Mouse (Mus musculus) limb, embryonic 14.5 days (tissue): ENCODE data around the gene Trh. TPM values are rescaled to one million over a fixed set of nuclear protein-coding genes. Genes with fewer than 3 reads are reported as not detected.

ENCODE experiments used
- ATAC-seq: fragments of 200-750 bp; cut with Nextera tagmentation; 2 replicates; pipeline ENCODE4 v1.8.0; 2017; ENCODE audit warnings: low read depth, moderate number of reproducible peaks, moderate TSS enrichment; ENCODE audit not compliant: low FRiP score
- DNase-seq: peaks from one replicate; pipeline ENCODE4 v3.0.0-alpha.2; 2015; ENCODE audit warnings: low spot score
- H3K27ac ChIP-seq: fragments of 300-500 bp; sonication (generic); replicated peaks from 2 replicates; pipeline ENCODE4 v1.5.1; 2014; ENCODE audit warnings: low read depth, mild to moderate bottlenecking, low read length, moderate library complexity, mixed read lengths
- H3K27me3 ChIP-seq: fragments of 300-500 bp; sonication (generic); 2 replicates; pipeline ENCODE4 v1.6.1; 2014; ENCODE audit warnings: low read length, mixed read lengths; ENCODE audit not compliant: control insufficient read depth, insufficient read depth
- H3K36me3 ChIP-seq: fragments of 300-500 bp; sonication (generic); 2 replicates; pipeline ENCODE4 v1.6.1; 2014; ENCODE audit warnings: mild to moderate bottlenecking, low read length, moderate library complexity, mixed read lengths; ENCODE audit not compliant: control insufficient read depth, insufficient read depth
- H3K4me1 ChIP-seq: fragments of 300-500 bp; sonication (generic); 2 replicates; pipeline ENCODE4 v1.6.1; 2014; ENCODE audit warnings: antibody characterized with exemption, low read length, mixed read lengths; ENCODE audit not compliant: control insufficient read depth, insufficient read depth
- H3K4me2 ChIP-seq: fragments of 300-500 bp; sonication (generic); replicated peaks from 2 replicates; pipeline ENCODE4 v1.6.1; 2014; ENCODE audit warnings: low read depth, mild to moderate bottlenecking, low read length, moderate library complexity; ENCODE audit not compliant: severe bottlenecking
- H3K4me3 ChIP-seq: fragments of 300-500 bp; sonication (generic); replicated peaks from 2 replicates; pipeline ENCODE4 v1.5.1; 2014; ENCODE audit warnings: low read length
- H3K9ac ChIP-seq: fragments of 300-500 bp; sonication (generic); 2 replicates; pipeline ENCODE4 v1.6.1; 2014; ENCODE audit warnings: mild to moderate bottlenecking, low read depth, low read length, moderate library complexity; ENCODE audit not compliant: severe bottlenecking
- H3K9me3 ChIP-seq: fragments of 300-500 bp; sonication (generic); 2 replicates; pipeline ENCODE4 v1.6.1; 2016; ENCODE audit warnings: low read length; ENCODE audit not compliant: control insufficient read depth
- POLR2A ChIP-seq: fragments of 200-500 bp; IDR thresholded peaks from 2 replicates; pipeline ENCODE4 v1.8.0; 2012; ENCODE audit warnings: inconsistent platforms, mild to moderate bottlenecking, moderate library complexity, borderline replicate concordance; ENCODE audit not compliant: insufficient read depth, insufficient read length; ENCODE audit errors: extremely low read depth
- WGBS: fragments of 180-500 bp; shearing (Covaris S2); extraction: QIAGEN DNeasy Blood & Tissue Kit; methylation state at CpG from one replicate; pipeline ENCODE4 v1.1.7; 2014; 5-methylcytosine and 5-hydroxymethylcytosine counted together
- polyA plus RNA-seq, 2 experiments: library from polyadenylated mRNA; depleted of rRNA in 1 of 2; stranded (reverse) in 1 of 2; unstranded in 1 of 2; fragments of >200 nt; fragmentation: Nextera tagmentation in 1 of 2; extraction: Ambion mirVana in 1 of 2; gene quantifications; 2 replicates each; pipeline versions ENCODE4 v1.2.1 to v1.2.3; 2012 to 2014

The Trh gene
- polyA plus RNA-seq, 2 experiments = 0.18 TPM; not detected in 1

- Histone ChIP-seq H3K36me3 (peaks cover 67% of the 10 kb centered on the region), H3K27me3 (no peaks in the 10 kb centered on the region), H3K9me3 (no peaks in the 10 kb centered on the region), H3K4me1 (no peaks in the 10 kb centered on the region), H3K9ac (no peak overlapping the region), H3K4me2 (no peak overlapping the region), H3K4me3 (no peak overlapping the region), H3K27ac (no peak overlapping the region)
- WGBS = 88% methylated on average over 8 of the region's 8 CpGs
- TF ChIP-seq POLR2A = no peak
- ATAC-seq (no peak), DNase-seq (no peak)
These were observed 45.0 kb downstream of the Trh start for GRCm38 (mm10) chr6:92199414-92199813.

Other genes starting within 250 kb of the Trh start
- gene Nr2c2, start 153.3 kb downstream of the Trh start, polyA plus RNA-seq (2012; rRNA removed) = 23.1 and 26.1 TPM in 2 replicates
- 27.1 and 35.3 TPM in 2 replicates for gene Nr2c2, start 153.3 kb downstream of the Trh start, polyA plus RNA-seq (2014; fragmentation: Nextera tagmentation; extraction: Ambion mirVana)
- gene Mrps25, start 60.6 kb downstream of the Trh start, polyA plus RNA-seq (2012; rRNA removed) = 26.7 and 45.0 TPM in 2 replicates
- gene Mrps25, start 60.6 kb downstream of the Trh start, polyA plus RNA-seq (2014; fragmentation: Nextera tagmentation; extraction: Ambion mirVana) = 61.1 and 67.9 TPM in 2 replicates
- 17.1 and 17.3 TPM in 2 replicates for gene Rbsn, start 29.7 kb downstream of the Trh start, polyA plus RNA-seq (2012; rRNA removed)
- 19.1 and 19.9 TPM in 2 replicates for gene Rbsn, start 29.7 kb downstream of the Trh start, polyA plus RNA-seq (2014; fragmentation: Nextera tagmentation; extraction: Ambion mirVana)